Mouse (Mus musculus) hindbrain, embryonic 13.5 days (tissue): ENCODE results near the gene Brk1. TPM values are rescaled to one million over a fixed set of nuclear protein-coding genes. Genes with fewer than 3 reads are reported as not detected.

Source experiments
- ATAC-seq: fragments of 200-750 bp; cut with Nextera tagmentation; 2 replicates; pipeline ENCODE4 v1.8.0; 2017; ENCODE audit warnings: moderate TSS enrichment; ENCODE audit not compliant: low FRiP score
- H3K27ac ChIP-seq: fragments of 300-500 bp; sonication (generic); 2 replicates; pipeline ENCODE4 v1.5.1; 2015; ENCODE audit warnings: inconsistent platforms, mild to moderate bottlenecking, moderate library complexity
- H3K27me3 ChIP-seq: fragments of 300-500 bp; sonication (generic); 2 replicates; pipeline ENCODE4 v1.6.1; 2015; ENCODE audit warnings: mild to moderate bottlenecking, inconsistent platforms
- H3K36me3 ChIP-seq: fragments of 300-500 bp; sonication (generic); 2 replicates; pipeline ENCODE4 v1.6.1; 2015; ENCODE audit warnings: mild to moderate bottlenecking, inconsistent platforms
- H3K4me1 ChIP-seq: fragments of 300-500 bp; sonication (generic); replicated peaks from 2 replicates; pipeline ENCODE4 v1.6.1; 2015; ENCODE audit warnings: inconsistent platforms
- H3K4me2 ChIP-seq: fragments of 300-500 bp; sonication (generic); 2 replicates; pipeline ENCODE4 v1.6.1; 2015; ENCODE audit warnings: inconsistent platforms, mild to moderate bottlenecking, moderate library complexity
- H3K4me3 ChIP-seq: fragments of 300-500 bp; sonication (generic); 2 replicates; pipeline ENCODE4 v1.5.1; 2015; ENCODE audit warnings: mild to moderate bottlenecking, inconsistent platforms
- H3K9ac ChIP-seq: fragments of 300-500 bp; sonication (generic); 2 replicates; pipeline ENCODE4 v1.6.1; 2015; ENCODE audit warnings: mild to moderate bottlenecking, inconsistent platforms
- H3K9me3 ChIP-seq: fragments of 300-500 bp; sonication (generic); 2 replicates; pipeline ENCODE4 v1.6.1; 2016; ENCODE audit warnings: inconsistent platforms
- WGBS: fragments of 180-500 bp; shearing (Covaris S2); methylation state at CpG from one replicate; pipeline ENCODE4 v1.1.7; 2015; 5-methylcytosine and 5-hydroxymethylcytosine counted together
- polyA plus RNA-seq: library from polyadenylated mRNA; unstranded; fragments of >200 nt; fragmentation: Nextera tagmentation; extraction: Ambion mirVana; gene quantifications from 2 replicates; pipeline ENCODE4 v1.2.1, GENCODE M21; 2015

The Brk1 gene
- polyA plus RNA-seq, 1 experiment from 2014 or later, result 235 TPM

DNA sequence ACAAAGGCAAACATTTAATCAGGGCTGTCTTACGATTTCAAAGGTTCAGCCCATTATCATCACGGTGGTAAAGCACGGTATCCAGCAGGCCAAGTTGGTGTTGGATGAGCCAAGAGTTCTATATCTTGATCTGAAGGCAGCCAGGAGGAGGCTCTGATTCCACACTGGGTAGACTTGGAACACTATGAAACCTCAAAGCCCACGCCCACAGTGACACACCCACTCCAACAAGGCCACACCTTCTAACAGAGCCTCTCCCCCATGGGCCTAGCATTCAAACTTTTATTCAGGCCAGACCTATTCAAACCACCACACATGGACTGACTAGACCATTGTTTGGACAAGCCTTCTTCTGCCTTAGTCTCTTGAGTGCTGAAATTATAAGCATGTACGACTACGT, 1.8 kb upstream of the Brk1 start:
- Histone ChIP-seq H3K27ac (no peak overlapping the region), H3K4me2 (no peak overlapping the region), H3K36me3 (no peaks in the 10 kb centered on the region), H3K9me3 (no peaks in the 10 kb centered on the region), H3K9ac (no peak overlapping the region), H3K27me3 (no peaks in the 10 kb centered on the region), H3K4me1 (peaks cover 29% of the 10 kb centered on the region), H3K4me3 (no peak overlapping the region)
- 92% methylated on average over 6 of the region's 6 CpGs for WGBS
- ATAC-seq, result no peak

DNA sequence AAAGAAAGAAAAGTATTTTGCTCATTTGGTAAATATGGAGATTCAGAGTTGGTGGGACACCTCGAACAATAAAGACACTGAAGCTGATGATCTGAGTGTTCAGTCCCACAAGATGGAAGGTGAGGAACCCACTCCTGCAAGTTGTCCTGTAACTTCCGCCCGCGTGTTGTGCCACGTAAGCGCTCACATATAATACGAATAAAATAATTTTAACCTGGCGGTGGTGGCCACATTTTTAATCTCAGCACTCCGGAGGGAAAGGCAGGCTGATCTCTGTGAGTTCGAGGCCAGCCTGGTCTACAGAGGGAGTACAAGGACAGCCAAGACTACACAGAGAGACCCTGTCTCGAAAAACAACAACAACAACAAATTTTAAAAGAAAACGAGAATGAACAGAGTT, 579 bp upstream of the Brk1 start:
- no peaks in the 10 kb centered on the region for H3K27me3 ChIP-seq
- 0 out of 2 replicates have a peak, but pooled peaks cover 4% of the 10 kb centered on the region for H3K36me3 ChIP-seq
- WGBS, result 49% methylated on average over 12 of the region's 12 CpGs
- H3K9me3 ChIP-seq, result no peaks in the 10 kb centered on the region
- H3K4me2 ChIP-seq, result peak overlapping the region; percentile 86
- ATAC-seq, result no peak
- H3K9ac ChIP-seq, result peak overlapping the region; percentile 84
- peak overlapping the region; percentile 65 for H3K4me3 ChIP-seq
- H3K4me1 ChIP-seq, result peaks cover 32% of the 10 kb centered on the region
- peak overlapping the region; percentile 90 for H3K27ac ChIP-seq

DNA sequence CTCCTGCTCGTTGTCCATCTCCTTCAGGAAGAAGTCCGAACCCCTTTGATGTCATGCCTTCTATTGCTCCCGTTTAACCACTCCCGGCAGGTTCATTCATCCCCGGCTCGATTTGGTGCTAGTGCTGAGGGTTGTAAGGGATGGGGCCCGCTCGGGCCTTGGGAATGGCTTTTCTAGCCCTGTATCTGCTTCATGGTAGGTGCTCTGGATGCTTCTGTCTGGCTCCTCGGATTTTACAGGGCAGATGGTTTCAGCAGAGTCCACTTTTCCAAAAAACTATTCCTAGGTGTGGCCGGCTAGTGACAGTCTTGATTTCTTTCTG, 613 bp downstream of the Brk1 start:
- Histone ChIP-seq H3K9me3 (no peaks in the 10 kb centered on the region), H3K9ac (peak overlapping the region; percentile 84), H3K27me3 (no peaks in the 10 kb centered on the region), H3K4me3 (peak overlapping the region; percentile 65), H3K4me1 (peaks cover 32% of the 10 kb centered on the region), H3K4me2 (peak overlapping the region; percentile 86), H3K36me3 (0 out of 2 replicates have a peak, but pooled peaks cover 4% of the 10 kb centered on the region), H3K27ac (peak overlapping the region; percentile 90)
- WGBS, result 7% methylated on average over 10 of the region's 10 CpGs
- ATAC-seq, result no peak

DNA sequence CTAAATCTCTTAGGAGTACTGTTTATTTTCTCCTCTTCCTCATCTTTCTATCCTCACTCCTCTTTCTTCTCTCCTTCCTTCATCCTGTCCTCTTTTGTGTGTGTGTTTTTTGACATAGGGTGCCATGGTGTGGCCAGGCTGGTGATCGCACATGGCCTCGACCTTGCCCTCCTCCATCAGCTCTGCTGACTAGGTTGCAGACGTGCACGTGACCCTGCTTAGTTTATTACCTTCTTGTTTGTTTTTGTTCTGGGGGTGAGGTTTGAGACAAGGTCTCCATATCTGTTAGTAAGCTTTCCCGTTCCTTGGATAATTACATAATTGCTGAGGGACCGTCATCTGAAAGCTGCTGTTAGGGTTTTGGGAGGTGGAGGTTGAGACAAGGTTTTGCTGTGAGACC, 4.3 kb downstream of the Brk1 start:
- Histone ChIP-seq H3K4me1 (peaks cover 26% of the 10 kb centered on the region), H3K4me3 (no peak overlapping the region), H3K36me3 (peaks cover 31% of the 10 kb centered on the region), H3K9me3 (no peaks in the 10 kb centered on the region), H3K27me3 (no peaks in the 10 kb centered on the region), H3K4me2 (no peak overlapping the region), H3K9ac (no peak overlapping the region), H3K27ac (no peak overlapping the region)
- 90% methylated on average over 6 of the region's 6 CpGs for WGBS
- ATAC-seq, result no peak

DNA sequence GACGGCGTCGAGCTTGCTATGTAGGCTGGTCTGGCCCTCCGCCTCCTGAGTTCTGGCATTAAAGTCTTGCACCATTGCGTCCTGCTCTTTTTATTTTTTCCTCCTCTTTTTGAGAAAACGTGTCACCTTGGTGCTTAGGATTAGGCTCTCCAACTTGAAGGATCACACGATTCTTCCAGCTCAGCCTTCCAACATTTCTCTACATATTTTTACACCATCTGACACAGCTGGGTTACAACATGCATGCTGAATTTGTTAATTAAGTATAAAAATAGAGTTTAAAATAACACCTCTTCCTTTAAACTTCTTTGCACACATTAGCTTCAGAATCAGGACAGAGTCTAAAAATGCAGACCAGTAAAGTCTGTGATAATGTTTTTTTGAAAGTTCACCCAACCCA, 4.7 kb downstream of the Brk1 start:
- peaks cover 26% of the 10 kb centered on the region for H3K4me1 ChIP-seq
- H3K9me3 ChIP-seq, result 0 out of 2 replicates have a peak, but pooled peaks cover 2% of the 10 kb centered on the region
- peaks cover 35% of the 10 kb centered on the region for H3K36me3 ChIP-seq
- ATAC-seq, result no peak
- WGBS, result 94% methylated on average over 7 of the region's 7 CpGs
- no peak overlapping the region for H3K4me3 ChIP-seq
- H3K4me2 ChIP-seq, result no peak overlapping the region
- H3K27ac ChIP-seq, result no peak overlapping the region
- H3K9ac ChIP-seq, result no peak overlapping the region
- no peaks in the 10 kb centered on the region for H3K27me3 ChIP-seq

DNA sequence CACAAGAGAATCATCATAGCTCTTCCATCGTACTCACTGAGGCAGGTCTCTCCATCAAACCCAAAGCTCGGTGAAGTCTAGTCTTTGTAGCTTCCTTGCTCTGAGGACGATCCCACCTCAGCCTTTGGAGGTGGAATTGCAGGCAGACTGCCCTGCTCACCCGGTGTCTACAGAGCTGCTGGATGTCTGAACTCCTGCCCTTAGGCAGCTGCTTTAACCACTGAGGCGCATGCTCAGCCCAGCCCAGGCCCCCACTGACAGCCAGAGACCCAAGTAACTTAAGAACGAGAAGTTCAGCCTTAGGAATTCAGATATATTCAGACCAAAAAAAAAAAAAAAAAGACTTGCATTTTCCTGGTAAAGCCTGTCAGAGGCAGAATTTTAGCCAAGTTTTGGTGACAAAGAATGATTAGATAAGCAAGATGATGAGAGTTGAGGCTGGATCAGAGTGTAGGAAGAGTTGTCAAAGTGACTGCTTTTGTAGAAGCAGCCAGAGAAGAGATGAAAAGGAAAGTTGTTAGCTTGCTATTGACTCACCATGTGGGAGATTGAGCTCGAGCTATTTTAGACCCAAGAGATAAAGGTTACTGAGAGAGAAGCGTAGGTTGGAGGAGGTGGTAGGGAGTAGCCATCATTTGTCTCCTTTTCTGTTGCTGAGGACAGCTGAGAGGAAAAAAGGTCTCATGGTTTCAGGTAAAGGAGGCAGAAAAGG, 7.8 kb downstream of the Brk1 start:
- 94% methylated on average over 8 of the region's 8 CpGs for WGBS
- peaks cover 66% of the 10 kb centered on the region for H3K36me3 ChIP-seq
- no peak for ATAC-seq

DNA sequence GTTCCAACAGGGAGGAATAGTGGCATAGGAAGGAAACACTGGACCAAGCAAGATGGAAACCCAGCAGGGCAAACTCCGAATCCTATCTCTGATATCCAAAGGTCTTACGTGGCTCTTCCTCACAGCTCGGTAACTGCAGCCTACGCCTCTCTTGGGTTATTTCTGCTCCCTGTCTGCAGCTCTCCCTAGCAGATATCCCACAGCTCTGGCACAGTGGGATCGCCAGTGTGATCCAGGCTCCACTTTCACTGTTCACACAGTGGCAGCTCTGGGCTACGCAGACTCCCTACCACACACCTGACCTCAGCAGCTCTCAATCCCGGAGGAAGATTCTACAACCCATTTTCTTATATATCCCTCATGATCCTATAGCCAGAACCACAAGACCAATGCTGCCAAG, 9.6 kb downstream of the Brk1 start:
- H3K4me1 ChIP-seq, result no peaks in the 10 kb centered on the region
- H3K9me3 ChIP-seq, result 0 out of 2 replicates have a peak, but pooled peaks cover 2% of the 10 kb centered on the region
- no peak overlapping the region for H3K4me3 ChIP-seq
- H3K9ac ChIP-seq, result no peak overlapping the region
- no peak overlapping the region for H3K4me2 ChIP-seq
- H3K27me3 ChIP-seq, result no peaks in the 10 kb centered on the region
- H3K27ac ChIP-seq, result no peak overlapping the region
- no peak for ATAC-seq
- H3K36me3 ChIP-seq, result peaks cover 71% of the 10 kb centered on the region
- WGBS, result 97% methylated on average over 7 of the region's 7 CpGs

More for the DNA sequence above, 7.8 kb downstream of the Brk1 start:
- Histone ChIP-seq H3K9ac (no peak overlapping the region), H3K9me3 (0 out of 2 replicates have a peak, but pooled peaks cover 2% of the 10 kb centered on the region), H3K4me1 (0 out of 2 replicates have a peak, but pooled peaks cover 4% of the 10 kb centered on the region), H3K27me3 (no peaks in the 10 kb centered on the region), H3K27ac (no peak overlapping the region), H3K4me3 (no peak overlapping the region), H3K4me2 (no peak overlapping the region)

DNA sequence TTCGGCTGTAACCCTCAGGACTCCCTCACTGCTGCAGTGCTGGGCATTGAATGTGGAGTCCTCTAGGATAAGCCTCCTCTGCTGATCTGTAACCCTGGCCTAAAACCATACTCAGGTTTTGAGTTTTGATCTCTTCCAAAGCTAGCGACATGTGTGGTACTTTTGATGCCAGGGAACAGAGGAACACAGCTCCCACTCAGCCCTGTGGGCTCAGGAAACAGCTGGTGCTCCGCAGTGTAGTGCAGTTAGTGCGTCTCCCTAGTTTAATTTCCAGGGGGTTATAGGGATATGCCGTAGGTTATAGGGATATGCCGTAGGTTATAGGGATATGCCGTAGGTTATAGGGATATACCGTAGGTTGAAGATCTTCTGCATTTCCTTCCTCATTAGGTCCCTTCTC, 10.4 kb downstream of the Brk1 start:
- Histone ChIP-seq H3K36me3 (peaks cover 71% of the 10 kb centered on the region), H3K4me3 (no peak overlapping the region), H3K27ac (no peak overlapping the region), H3K4me2 (no peak overlapping the region), H3K27me3 (no peaks in the 10 kb centered on the region), H3K9ac (no peak overlapping the region), H3K9me3 (0 out of 2 replicates have a peak, but pooled peaks cover 2% of the 10 kb centered on the region), H3K4me1 (no peaks in the 10 kb centered on the region)
- no peak for ATAC-seq
- 96% methylated on average over 8 of the region's 8 CpGs for WGBS

DNA sequence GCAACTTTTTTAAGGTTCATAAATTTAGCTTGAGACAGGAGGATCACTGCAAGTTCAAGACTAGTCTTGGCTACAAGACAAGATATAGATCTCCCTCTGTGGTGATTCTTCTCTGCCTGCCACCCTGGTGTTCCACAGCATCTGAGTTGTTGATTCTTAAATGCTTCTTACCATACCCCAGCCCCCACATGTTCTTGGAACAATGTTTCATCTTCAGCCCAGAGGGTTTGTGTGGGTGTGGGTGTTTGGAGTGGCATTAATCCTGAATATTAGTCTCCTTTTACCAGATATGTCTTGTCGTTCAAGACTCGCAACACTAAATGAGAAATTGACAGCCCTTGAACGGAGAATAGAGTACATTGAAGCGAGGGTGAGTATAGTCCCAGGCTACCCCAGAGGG, 10.9 kb downstream of the Brk1 start:
- 0 out of 2 replicates have a peak, but pooled peaks cover 2% of the 10 kb centered on the region for H3K9me3 ChIP-seq
- H3K9ac ChIP-seq, result no peak overlapping the region
- no peak for ATAC-seq
- no peak overlapping the region for H3K4me3 ChIP-seq
- 92% methylated on average over 4 of the region's 4 CpGs for WGBS
- H3K27me3 ChIP-seq, result no peaks in the 10 kb centered on the region
- H3K27ac ChIP-seq, result no peak overlapping the region
- no peak overlapping the region for H3K4me2 ChIP-seq
- no peaks in the 10 kb centered on the region for H3K4me1 ChIP-seq
- H3K36me3 ChIP-seq, result peaks cover 68% of the 10 kb centered on the region

DNA sequence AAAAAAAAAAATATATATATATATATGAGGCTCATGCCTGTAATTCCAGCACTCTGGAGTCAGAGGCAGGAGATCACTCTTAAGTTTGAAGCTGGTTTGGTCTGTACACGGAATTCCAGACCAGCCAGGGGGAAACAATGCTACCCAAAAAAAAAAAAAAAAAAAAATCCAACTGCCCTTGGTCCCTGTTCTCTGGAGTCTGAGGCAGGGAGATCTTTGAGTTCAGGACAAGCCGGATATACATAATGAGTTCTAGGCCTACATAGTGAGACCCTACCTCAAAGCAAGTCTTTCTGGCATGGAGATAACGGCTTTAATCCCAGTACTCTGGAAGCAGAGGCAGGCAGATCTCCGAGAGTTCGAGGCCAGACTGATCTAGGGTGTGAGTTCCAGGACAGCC, 18.8 kb downstream of the Brk1 start:
- ATAC-seq, result no peak
- peaks cover 12% of the 10 kb centered on the region for H3K36me3 ChIP-seq
- WGBS, result 69% methylated on average over 5 of the region's 5 CpGs
- H3K4me1 ChIP-seq, result peaks cover 21% of the 10 kb centered on the region
- H3K4me3 ChIP-seq, result peak overlapping the region; percentile 73
- no peaks in the 10 kb centered on the region for H3K27me3 ChIP-seq
- peak overlapping the region; percentile 69 for H3K4me2 ChIP-seq
- no peaks in the 10 kb centered on the region for H3K9me3 ChIP-seq
- H3K27ac ChIP-seq, result peak overlapping the region; percentile 90
- H3K9ac ChIP-seq, result peak overlapping the region; percentile 91; the same call in 1 of the 2 replicates

DNA sequence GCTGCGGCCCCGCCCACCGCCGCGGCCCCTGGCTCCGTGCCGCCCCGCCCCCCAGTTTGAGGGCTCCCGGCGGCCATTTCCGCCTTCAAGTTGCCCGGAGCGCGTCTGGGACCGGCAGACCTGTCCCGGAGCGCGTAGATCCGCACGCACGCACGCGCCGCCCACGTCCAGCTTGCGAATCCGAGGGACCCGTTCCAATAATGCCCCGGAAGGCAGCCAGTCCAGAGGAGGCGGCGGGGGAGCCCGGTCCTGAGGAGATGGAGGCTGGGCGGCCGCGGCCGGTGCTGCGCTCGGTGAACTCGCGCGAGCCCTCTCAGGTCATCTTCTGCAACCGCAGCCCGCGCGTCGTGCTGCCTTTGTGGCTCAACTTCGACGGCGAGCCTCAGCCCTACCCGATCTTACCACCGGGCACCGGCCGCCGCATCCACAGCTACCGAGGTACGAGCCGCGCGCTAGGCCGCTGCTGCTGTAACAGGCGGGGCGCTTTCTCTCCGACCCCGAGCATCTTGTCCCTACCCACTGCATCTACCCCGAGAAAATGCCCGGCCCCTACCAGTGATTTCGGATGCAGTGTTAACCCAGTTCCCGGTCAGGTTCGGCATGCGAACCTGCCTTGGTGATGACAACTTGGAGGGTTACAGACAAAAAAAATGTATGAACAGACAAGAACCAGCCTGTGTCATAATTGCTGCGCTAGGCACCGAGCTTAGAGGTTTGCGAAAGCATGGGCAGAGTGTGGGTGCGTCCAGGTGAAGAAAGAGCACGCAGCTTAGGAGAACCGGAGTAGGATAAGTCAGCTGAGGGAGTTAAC, 19.6 kb downstream of the Brk1 start, which contains the start of gene Vhl:
Vhl (plus strand) TSS at position 19 of the 811 bp plus-strand sequence.
- Histone ChIP-seq H3K4me1 (peaks cover 21% of the 10 kb centered on the region), H3K36me3 (peaks cover 17% of the 10 kb centered on the region), H3K9me3 (no peaks in the 10 kb centered on the region), H3K27ac (peak within 1 kb of the TSS; percentile 90), H3K4me3 (peak within 1 kb of the TSS; percentile 73), H3K9ac (peak within 1 kb of the TSS; percentile 91), H3K4me2 (peak within 1 kb of the TSS; percentile 69), H3K27me3 (no peaks in the 10 kb centered on the region)
- ATAC-seq, result peak; percentile 86
- WGBS, result under 1% methylated on average over 71 of the region's 76 CpGs

DNA sequence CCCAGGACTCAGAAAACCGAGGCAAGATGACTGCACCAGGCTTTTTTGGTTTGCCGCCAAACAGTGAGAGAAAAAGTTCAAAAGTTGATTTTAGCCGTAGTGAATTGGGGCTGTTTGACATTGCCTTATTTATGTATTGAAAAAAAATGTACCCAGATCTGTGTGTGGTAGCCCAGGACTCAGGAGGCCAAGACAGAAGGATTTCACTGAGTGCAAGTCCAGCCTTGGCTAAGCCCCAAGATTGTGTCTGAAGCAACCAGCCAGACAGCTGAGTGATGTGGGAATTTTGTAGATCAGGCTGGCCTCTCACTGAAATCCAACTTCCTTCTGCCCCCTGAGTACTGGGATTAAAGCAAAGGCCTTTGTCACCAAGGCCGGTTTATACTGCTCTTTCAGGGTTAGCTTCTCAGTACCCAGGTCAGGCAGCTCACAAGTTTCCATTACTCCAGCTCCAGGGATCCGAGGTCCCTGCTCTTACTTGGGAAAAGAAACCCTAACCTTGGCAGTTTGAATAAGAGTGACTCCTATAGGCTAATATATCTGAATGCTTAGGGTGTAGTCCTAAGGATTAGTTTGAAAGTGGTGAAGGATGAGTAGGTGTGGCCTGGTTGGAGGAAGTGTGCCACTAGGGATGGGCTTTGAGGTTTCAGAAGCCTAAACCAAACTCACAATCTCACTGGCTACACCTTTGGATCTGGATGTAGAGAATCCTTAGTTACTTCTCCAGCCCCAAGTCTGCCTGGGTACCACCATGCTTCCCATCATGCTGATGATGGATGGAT, 20.6 kb downstream of the Brk1 start:
- H3K4me1 ChIP-seq, result peaks cover 21% of the 10 kb centered on the region
- H3K9me3 ChIP-seq, result no peaks in the 10 kb centered on the region
- H3K4me2 ChIP-seq, result peak overlapping the region; percentile 69
- H3K9ac ChIP-seq, result peak overlapping the region; percentile 91
- no peak overlapping the region for H3K27ac ChIP-seq
- H3K36me3 ChIP-seq, result peaks cover 28% of the 10 kb centered on the region
- H3K4me3 ChIP-seq, result peak overlapping the region; percentile 73
- WGBS, result 55% methylated on average over 5 of the region's 5 CpGs
- ATAC-seq, result no peak
- no peaks in the 10 kb centered on the region for H3K27me3 ChIP-seq
